Mouse (Mus musculus): ENCODE measurements around the gene Cd59a.
"Not testable (repeated sequence)": the region's sequence is repeated elsewhere in the genome, so short reads cannot be mapped to it uniquely, and the experiment has no call there.

- not testable (repeated sequence) for TF ChIP-seq ZC3H11A (IDR thresholded peaks at IDR 0.05; ENCODE audit: borderline replicate concordance, low read depth, low read length); MAFK (IDR thresholded peaks at IDR 0.05; ENCODE audit: insufficient read depth, low read depth, low read length); CHD2 (IDR thresholded peaks at IDR 0.05; ENCODE audit: low read depth, low read length); ZNF384 (IDR thresholded peaks at IDR 0.05; ENCODE audit: low read depth, low read length); HCFC1 (IDR thresholded peaks at IDR 0.05; ENCODE audit: borderline replicate concordance, insufficient read depth, low read length)
These were observed 15.7 kb downstream of the Cd59a start for GRCm38 (mm10) chr2:104111170-104111797.
